Mouse (Mus musculus) kidney, adult 2 months (tissue): ENCODE measurements around the gene Gm11444. TPM values are rescaled to one million over a fixed set of nuclear protein-coding genes. Genes with fewer than 3 reads are reported as not detected.

Experiments
- DNase-seq: peaks from one replicate; pipeline ENCODE4 v3.0.0; 2021
- H3K27ac ChIP-seq: fragments of 200-500 bp; 2 replicates; pipeline ENCODE4 v1.5.1; 2012; ENCODE audit warnings: low read depth, low read length, control low read depth, inconsistent platforms; ENCODE audit not compliant: insufficient read depth
- H3K27me3 ChIP-seq: fragments of 200-500 bp; replicated peaks from 2 replicates; pipeline ENCODE4 v1.6.1; 2012; ENCODE audit warnings: mild to moderate bottlenecking, moderate library complexity, low read length, inconsistent platforms; ENCODE audit not compliant: control insufficient read depth, insufficient read depth
- H3K36me3 ChIP-seq: fragments of 200-500 bp; 2 replicates; pipeline ENCODE4 v1.6.1; 2012; ENCODE audit warnings: mild to moderate bottlenecking, moderate library complexity, low read length, inconsistent platforms; ENCODE audit not compliant: control insufficient read depth, insufficient read depth
- H3K4me1 ChIP-seq: fragments of 200-500 bp; 2 replicates; pipeline ENCODE4 v1.6.1; 2011; ENCODE audit warnings: low read length; ENCODE audit not compliant: control insufficient read depth, insufficient read depth
- H3K4me3 ChIP-seq: fragments of 200-500 bp; 2 replicates; pipeline ENCODE4 v1.5.1; 2011; ENCODE audit warnings: mild to moderate bottlenecking, low read depth, low read length, control low read depth; ENCODE audit not compliant: insufficient read depth
- CTCF ChIP-seq: fragments of 200-500 bp; conservative IDR thresholded peaks from 2 replicates; pipeline ENCODE4 v1.5.1; 2011; ENCODE audit warnings: low read depth, mild to moderate bottlenecking, control low read depth, low read length, moderate library complexity, mixed read lengths; ENCODE audit not compliant: insufficient read depth, insufficient read length
- POLR2A ChIP-seq: fragments of 200-500 bp; IDR thresholded peaks from one replicate; pipeline ENCODE4 v1.6.1; 2011; ENCODE audit warnings: low read depth, low read length, control low read depth
- WGBS: fragments of 180-500 bp; shearing (Covaris S2); methylation state at CpG from one replicate; pipeline ENCODE4 v1.1.7; 2018; 5-methylcytosine and 5-hydroxymethylcytosine counted together
- polyA plus RNA-seq: library from polyadenylated mRNA; depleted of rRNA; stranded (reverse); fragments of >200 nt; gene quantifications from 2 replicates; pipeline ENCODE4 v1.2.3, GENCODE M21; 2012; rRNA removed

The Gm11444 gene
- polyA plus RNA-seq: not detected in 2 replicates

GRCm38 (mm10) chr11:85850233-85850632 is at the start of gene Gm11444:
Gene Gm11444, minus strand, starts transcription at chr11:85850333.
- Histone ChIP-seq H3K27ac (no peak within 1 kb of the TSS), H3K27me3 (no peaks in the 10 kb centered on the region), H3K4me1 (peaks cover 22% of the 10 kb centered on the region; the same call in 1 of the 2 replicates), H3K4me3 (no peak within 1 kb of the TSS), H3K36me3 (no peaks in the 10 kb centered on the region)
- no peak for DNase-seq
- TF ChIP-seq CTCF: no peak
- TF ChIP-seq POLR2A: no peak
- WGBS: 97% methylated on average over 6 of the region's 6 CpGs

DNA sequence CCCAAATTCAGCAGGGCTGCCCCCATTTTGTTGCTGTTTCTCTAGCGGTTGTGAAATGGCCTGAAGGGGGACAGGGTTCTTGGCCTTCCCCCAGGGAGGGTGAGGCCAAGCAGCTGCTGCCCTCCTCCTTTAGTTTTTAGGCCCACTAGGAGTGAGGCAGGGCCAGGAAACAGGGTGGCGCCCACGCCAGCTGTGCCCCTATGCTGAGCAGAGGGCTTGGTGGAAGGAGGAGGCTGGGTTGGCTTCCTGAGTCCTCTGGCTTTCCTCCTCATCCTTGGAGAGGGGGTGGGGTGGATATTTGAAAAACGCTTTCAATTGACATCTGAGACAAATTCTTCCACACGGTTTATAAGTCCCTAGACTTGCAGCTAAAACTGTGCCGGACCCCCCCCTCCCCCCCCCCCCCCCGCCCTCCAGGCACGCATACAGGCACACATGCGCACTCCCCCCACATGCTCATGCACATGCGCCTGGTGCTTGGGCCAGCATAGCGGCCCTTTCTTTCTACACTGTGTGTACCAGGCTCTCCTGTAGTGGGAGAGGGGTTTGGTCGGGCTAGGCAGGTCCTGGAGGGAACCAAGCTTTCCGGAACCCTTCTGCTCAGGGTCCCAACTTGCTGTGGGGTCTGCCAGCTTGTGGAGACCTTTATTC is 46.3 kb upstream of the Gm11444 start:
- Histone ChIP-seq H3K36me3 (no peaks in the 10 kb centered on the region), H3K27ac (no peak overlapping the region), H3K27me3 (peaks cover 8% of the 10 kb centered on the region), H3K4me3 (no peak overlapping the region), H3K4me1 (peaks cover 2% of the 10 kb centered on the region; the same call in 1 of the 2 replicates)
- WGBS: 53% methylated on average over 13 of the region's 13 CpGs
- no peak for TF ChIP-seq CTCF
- TF ChIP-seq POLR2A: no peak
- DNase-seq: no peak

- Histone ChIP-seq H3K27me3 (peaks cover 9% of the 10 kb centered on the region), H3K36me3 (no peaks in the 10 kb centered on the region), H3K27ac (no peak overlapping the region), H3K4me3 (no peak overlapping the region), H3K4me1 (peaks cover 2% of the 10 kb centered on the region; the same call in 1 of the 2 replicates)
- 8% methylated on average over 43 of the region's 43 CpGs for WGBS
- no peak for DNase-seq
- no peak for TF ChIP-seq CTCF
- TF ChIP-seq POLR2A: no peak
These were observed 44.8 kb upstream of the Gm11444 start for GRCm38 (mm10) chr11:85894731-85895545.

DNA sequence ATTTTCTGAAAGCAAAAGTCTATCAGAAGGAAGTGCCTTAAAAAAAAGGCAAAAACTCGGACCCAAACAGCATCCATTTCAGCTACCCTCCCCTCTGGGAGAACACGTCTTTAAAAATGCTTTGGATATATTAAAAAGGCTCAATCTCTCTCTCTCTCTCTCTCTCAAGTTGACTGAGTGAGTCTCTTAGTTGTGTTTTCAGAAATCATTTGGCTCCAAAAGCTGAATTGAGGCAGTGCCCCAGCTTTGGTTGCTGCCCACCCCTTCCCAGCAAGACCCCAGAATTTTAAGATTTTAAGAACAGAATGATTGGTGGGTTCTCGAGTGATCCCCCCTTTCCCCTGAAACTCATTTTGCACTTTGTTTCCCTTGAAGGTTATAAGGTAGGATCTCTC is 44.0 kb upstream of the Gm11444 start:
- Histone ChIP-seq H3K27me3 (peaks cover 10% of the 10 kb centered on the region), H3K4me3 (no peak overlapping the region), H3K27ac (no peak overlapping the region), H3K36me3 (no peaks in the 10 kb centered on the region), H3K4me1 (peaks cover 2% of the 10 kb centered on the region; the same call in 1 of the 2 replicates)
- no peak for DNase-seq
- 34% methylated on average over 3 of the region's 3 CpGs for WGBS
- TF ChIP-seq CTCF: no peak

DNA sequence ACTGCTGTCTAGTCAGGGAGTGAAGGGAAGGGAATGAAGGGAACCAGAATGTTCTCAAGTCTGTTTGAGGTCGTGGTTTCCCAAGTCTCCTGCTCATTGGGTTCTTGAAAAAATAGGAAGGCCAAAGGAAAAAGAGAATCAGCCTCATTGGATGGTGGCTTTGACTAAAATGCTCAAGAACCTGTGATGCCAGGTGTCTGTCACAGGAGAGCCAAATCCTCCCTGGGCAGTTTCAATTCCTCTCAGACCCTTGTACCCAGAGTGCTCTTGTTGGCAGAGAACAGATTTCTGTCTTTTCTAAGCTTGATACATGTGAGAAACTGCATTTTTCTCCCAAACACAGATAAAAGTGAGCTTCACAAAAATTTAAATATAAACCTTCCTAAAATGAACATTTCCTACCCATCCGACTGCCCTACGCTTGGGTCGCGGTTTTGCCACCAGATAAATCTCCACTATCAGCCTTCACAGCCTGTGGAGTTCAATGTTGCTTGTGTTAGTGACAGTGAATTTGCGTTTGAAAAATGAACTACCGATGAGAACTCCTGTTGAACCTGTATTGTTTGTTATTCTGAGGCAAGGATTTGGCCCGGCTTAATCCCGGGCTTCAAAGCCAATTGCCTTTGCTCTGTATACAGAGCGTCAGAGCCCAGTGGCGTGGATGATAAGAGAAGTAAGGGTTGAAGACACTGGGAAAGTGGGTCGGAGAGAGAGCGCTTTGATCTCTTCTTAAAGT is 43.4 kb upstream of the Gm11444 start:
- WGBS: 25% methylated on average over 13 of the region's 13 CpGs
- no peak overlapping the region for H3K27ac ChIP-seq
- no peak for DNase-seq
- H3K4me1 ChIP-seq: peaks cover 2% of the 10 kb centered on the region; the same call in 1 of the 2 replicates
- H3K27me3 ChIP-seq: peaks cover 10% of the 10 kb centered on the region
- no peaks in the 10 kb centered on the region for H3K36me3 ChIP-seq
- no peak overlapping the region for H3K4me3 ChIP-seq
- no peak for TF ChIP-seq CTCF
- TF ChIP-seq POLR2A: no peak

DNA sequence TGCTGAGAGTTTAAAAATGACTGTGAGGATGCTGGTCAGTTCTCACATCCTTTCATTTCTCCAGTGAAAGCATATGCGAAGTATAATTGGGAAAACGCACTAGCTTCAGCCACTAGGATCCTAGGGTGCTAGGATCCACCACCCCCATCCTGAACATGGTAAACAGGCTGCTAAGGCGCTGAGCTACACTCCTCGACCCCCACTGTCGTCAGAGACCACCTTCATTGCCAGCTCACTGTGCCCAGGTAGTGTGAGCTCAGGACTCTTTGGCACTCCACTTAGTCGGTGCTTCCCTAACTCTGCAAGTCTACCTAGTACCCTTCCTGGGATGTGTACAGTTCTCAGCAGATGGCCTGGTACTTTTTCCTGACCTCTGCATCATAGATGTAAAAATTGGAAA is 42.6 kb upstream of the Gm11444 start:
- H3K36me3 ChIP-seq: no peaks in the 10 kb centered on the region
- H3K27ac ChIP-seq: no peak overlapping the region
- H3K4me3 ChIP-seq: no peak overlapping the region
- H3K4me1 ChIP-seq: peaks cover 2% of the 10 kb centered on the region; the same call in 1 of the 2 replicates
- 12% methylated on average over 6 of the region's 6 CpGs for WGBS
- H3K27me3 ChIP-seq: peaks cover 11% of the 10 kb centered on the region
- DNase-seq: no peak
- TF ChIP-seq POLR2A: no peak
- no peak for TF ChIP-seq CTCF
